Mouse (Mus musculus) B cell, adult 67 days (primary cell): ENCODE data around the gene Myf5. TPM values are rescaled to one million over a fixed set of nuclear protein-coding genes. Genes with fewer than 3 reads are reported as not detected.

Source experiments
- total RNA-seq, 2 experiments: library from RNA; stranded (reverse); gene quantifications; 4 replicates each; pipeline ENCODE4 v1.2.4; 2023

Myf5 gene
- total RNA-seq: not detected

DNA sequence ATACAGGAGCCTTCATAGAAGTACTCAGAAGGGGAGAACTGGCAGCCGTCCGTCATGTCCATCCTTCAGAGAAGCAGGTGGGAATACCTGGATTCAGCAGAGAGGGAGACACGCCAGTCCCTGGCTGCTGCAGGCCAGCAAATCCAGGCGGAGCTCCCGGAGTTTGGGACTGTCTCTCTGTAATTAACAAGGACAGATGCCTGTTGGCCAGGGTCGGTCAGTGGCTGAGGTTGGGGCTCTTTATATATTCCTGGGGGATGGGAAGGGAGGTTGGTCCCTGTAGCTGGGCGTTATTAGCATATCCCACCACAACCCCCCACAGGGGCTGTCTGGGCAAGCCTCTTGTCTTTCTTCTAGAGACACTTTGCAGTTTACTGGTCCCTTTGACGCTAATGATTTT, at the start of gene Myf5:
TSS of gene Myf5 (minus strand) at position 265 of the 400 bp plus-strand sequence.

DNA sequence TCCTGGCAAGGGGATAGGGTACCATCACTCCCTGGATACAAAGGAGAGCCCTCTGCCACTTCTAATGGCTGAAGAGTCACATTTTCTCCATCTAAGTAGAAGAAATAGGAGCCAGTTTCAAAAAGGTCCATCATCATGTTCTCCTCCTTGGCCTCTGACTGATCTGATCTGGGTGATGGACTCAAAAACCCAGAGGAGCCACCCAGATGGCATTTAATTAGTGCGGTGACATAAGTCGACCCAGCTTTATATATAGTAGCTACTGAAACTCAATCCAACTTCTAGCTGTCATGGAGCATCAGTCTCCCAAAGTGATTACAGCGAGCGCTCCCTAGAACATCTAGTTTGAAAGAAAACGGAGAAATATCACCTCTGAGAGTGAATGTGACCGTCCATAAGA, 8.6 kb upstream of the Myf5 start, which contains the start of gene Myf6:
TSS of gene Myf6 (minus strand) at position 170 of the 400 bp plus-strand sequence.

Other genes starting within 250 kb of the Myf5 start
- gene Lin7a, start 214.4 kb downstream of the Myf5 start, total RNA-seq: not detected
- not detected for gene Myf6, start 8.6 kb upstream of the Myf5 start, total RNA-seq
- not detected for gene Ptprq, start 233.9 kb upstream of the Myf5 start, total RNA-seq